Mouse (Mus musculus) brain, adult 2 months (tissue): ENCODE measurements around the gene Ube2o.
"Not testable (repeated sequence)": the region's sequence is repeated elsewhere in the genome, so short reads cannot be mapped to it uniquely, and the experiment has no call there.

Experiments used
- DNase-seq: peaks from one replicate; pipeline ENCODE4 v3.0.0; 2011; ENCODE audit warnings: low read depth, low spot score

Gene Ube2o

DNA sequence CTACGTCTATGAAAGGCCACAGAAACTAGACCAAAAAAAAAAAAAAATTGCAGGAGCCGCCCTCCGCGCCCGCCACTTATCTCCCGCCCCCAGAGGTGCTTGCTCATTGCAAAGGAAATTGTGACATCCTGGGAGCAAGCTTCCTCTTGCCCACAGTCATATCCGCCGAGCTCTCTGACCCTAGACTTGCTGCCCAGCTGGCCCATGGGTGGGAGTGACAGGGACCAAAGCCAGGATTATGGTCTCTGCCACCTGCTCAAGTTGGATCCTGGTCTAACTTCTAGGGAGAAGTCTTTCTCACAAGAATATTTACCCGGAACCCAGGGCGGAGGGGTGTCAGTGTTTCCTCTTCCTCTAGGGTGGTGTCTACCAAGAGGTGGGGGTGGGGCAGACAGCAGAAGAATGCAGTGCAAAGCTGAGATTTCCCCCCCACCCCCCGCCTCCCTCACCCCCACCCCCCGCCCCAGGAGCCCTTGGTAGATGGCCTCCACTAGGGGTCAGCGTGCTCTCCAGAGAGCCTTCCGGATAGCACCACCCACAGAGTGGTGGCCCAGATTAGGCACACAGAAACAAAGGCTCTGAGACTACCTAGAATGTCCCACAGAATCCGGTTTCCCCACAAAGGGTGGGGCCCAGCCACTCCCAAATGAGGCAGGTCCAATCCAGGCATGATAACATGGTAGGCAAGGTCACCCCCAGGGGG, 34.6 kb upstream of the Ube2o start:
- DNase-seq = peak; percentile 53

GRCm38 (mm10) chr11:116613234-116613633, 32.0 kb upstream of the Ube2o start:
- DNase-seq = no peak

DNA sequence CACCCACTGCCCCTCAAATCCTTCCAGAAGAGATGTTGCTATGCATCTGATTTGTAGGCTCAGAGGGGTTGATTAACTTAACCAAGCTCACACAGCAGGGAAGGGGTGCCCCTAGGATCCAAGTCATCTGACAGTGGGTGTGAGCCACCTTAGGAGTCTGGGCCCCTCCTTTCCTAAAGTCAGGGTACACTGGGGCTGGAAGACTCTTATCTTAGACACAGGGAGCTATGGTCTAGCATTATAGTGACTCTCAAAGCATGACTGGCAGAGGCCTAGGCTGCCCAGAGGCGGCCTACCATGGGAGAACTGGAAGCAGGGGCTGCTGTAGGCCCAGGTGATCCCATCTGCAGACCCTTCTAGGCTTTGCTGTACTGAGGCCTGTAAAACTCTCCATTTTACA, 31.3 kb upstream of the Ube2o start:
- DNase-seq = no peak

DNA sequence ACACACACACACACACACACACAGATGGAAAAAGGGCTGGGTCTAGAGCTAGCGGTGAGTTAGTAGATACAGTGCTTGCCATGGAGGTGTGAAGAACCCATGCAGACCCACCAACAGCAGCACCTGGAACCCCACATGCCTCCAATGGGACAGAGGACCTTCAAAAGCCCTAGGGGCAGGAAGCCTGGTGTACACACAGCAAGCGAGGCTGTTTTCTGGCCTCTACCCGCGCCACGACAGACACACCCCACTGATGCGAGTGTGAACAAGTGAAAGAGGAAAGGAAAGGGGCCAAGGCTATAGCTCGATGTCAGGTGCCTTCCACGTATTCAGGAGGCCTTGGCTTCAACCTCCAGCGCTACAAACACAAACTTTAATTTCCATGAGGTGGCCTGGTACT, 30.6 kb upstream of the Ube2o start:
- no peak for DNase-seq

DNA sequence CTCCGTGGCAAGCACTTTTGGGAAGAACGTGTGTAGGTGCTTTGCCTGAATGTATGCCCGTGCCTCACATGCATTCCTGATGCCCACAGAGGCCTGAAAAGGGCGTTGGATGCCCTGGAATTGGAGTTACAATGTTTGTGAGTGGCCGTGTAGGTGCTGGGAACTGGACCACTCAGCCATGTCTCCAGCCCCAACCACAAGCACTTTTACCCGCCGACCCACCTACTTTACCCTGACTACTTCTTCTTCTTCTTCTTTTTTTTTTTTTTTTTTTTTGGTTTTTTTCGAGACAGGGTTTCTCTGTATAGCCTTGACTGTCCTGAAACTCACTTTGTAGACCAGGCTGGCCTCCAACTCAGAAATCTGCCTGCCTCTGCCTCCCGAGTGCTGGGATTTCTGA, 29.9 kb upstream of the Ube2o start:
- not testable (repeated sequence) for DNase-seq

- peak; percentile 93 for DNase-seq
Measured at GRCm38 (mm10) chr11:116609965-116610630, 28.9 kb upstream of the Ube2o start.

- DNase-seq = no peak
Measured at GRCm38 (mm10) chr11:116607717-116608116, 26.5 kb upstream of the Ube2o start.

- no peak for DNase-seq
Measured at GRCm38 (mm10) chr11:116604097-116604496, 22.9 kb upstream of the Ube2o start.

- no peak for DNase-seq
Measured at GRCm38 (mm10) chr11:116603339-116603738, 22.1 kb upstream of the Ube2o start.

DNA sequence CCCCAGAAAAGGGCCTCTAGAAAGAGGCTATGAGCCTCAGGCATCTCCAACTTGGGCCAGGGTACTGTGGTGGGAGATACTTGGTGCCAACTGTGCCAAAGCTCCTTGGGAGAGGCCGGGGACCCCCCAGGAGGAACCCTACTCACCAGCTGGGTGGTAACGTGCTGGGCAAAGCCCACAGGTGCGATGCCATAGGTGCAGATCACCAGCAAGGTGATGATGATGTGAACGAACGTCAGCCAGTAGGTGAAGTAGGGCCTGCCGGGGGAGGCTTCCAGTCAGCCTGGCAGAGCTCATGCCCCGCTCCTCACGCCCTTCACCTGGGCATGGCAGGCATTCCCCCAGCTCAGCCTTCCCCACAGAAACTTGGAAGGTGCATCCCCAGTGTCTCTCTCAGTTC, 20.8 kb upstream of the Ube2o start:
- no peak for DNase-seq

DNA sequence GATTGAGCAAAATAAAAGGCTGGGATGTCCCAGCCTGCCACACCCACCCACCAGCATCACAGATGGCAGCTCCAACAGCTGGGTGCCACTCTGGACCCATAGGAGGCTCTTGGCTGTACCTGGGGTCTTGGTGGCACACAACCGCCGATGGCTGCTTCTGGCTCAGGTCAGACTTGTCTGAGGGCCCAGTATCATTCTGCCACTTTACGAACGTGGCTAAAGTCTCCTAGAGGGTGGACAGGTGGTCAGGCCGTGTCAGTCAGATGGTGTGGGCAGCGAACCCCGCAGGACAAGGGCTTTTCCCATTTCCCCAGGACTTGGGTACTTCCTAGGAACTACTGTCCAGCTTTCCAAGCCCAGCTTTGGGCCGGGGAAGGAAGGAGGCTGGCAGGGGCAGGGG, 19.9 kb upstream of the Ube2o start:
- peak; percentile 38 for DNase-seq

DNA sequence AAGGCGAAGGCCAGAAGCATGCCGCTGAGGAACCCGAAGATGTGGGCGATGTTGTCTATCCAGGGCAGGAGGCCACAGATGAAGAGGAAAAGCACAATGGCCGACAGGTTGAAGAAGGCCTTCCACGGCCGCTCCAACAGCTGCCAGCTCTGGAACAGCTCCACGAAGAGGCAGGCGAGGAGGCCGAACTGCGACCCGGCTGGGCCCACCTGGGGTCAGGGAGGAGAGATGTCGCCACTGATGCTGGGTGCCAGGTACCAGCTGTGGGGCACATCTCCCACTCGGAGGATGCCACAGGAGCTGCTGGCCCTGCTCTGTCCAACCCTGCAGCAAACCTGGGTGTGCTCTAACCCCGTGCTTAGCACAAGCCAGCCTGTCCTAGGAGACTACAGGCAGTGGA, 18.0 kb upstream of the Ube2o start:
- no peak for DNase-seq

- no peak for DNase-seq
Measured at GRCm38 (mm10) chr11:116598193-116598592, 16.9 kb upstream of the Ube2o start.

DNA sequence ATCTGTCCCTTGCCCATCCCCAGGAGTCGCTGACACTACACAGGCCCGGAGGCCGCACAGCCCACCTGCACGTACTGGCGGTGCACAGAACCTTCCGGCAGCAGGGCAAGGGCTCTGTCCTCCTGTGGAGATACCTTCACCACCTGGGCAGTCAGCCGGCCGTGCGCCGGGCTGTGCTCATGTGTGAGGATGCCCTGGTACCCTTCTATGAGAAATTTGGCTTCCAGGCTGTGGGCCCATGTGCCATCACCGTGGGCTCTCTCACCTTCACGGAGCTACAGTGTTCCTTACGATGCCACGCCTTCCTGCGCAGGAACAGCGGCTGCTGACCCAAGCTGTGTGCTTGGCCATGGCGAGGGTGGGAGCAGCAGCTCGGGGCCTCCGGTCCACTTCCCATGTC, 15.5 kb upstream of the Ube2o start:
- DNase-seq = no peak

GRCm38 (mm10) chr11:116593345-116593744, 12.1 kb upstream of the Ube2o start:
- no peak for DNase-seq

GRCm38 (mm10) chr11:116592428-116592827, 11.2 kb upstream of the Ube2o start:
- DNase-seq = peak; percentile 99

DNA sequence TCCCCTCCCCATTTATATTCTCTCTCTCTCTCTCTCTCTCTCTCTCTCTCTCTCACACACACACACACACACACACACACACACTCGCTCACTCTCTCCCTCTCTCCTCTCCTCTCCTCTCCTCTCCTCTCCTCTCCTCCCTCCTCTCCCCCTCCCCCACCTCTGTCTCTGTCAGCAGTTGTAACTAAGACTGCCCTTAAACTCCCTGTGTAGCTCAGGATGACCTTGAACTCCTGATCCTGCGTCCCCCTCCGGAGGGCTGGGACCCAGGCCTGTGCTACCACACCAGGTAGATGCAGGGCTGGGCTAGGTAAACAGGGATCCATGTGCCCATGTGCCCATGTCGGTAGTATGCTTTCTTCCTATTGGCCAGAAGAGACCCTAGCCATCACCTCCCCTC, 10.4 kb upstream of the Ube2o start:
- DNase-seq = no peak

GRCm38 (mm10) chr11:116589574-116589973, 8.3 kb upstream of the Ube2o start:
- DNase-seq = no peak

- DNase-seq = no peak
Measured at GRCm38 (mm10) chr11:116589020-116589531, 7.8 kb upstream of the Ube2o start.

DNA sequence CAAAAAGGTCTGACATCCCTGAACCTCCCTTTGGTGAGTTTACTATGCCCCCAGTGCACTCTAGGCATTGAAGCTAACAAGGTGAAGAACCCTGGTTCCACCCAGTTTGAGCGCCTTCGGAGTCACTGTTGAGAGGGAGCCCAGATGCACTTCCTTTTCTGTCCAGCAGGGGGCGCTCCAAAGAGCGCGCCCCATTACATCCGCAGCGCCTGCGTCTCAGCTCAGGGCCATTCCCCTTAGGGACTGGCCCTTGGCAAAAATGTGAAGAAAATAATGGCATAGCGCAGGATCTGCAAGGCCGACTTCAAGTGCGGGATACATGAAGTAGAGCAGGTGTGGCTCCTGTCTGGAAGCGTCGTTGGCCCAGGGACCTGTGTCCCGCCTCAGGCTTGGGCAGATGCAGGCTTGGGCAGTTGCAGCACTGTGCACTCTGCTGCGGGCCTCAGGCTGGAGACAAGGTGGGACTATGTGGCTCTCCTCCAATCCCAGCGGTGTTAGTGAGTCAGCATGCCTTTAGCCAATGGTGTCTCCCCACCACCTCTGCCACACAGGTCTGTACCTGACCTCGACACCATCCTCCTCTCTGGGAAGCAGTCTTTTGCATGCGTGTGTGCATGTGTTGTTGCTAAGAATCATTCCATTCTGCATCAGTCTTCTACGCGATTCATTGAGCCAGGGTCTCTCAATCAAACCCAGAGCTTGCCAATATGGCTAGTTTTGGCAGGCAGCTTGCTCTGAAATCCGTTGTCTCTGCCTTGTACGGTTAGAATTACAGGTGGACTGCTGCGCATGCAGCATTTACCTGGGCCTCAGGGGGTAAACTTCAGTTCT, 5.8 kb upstream of the Ube2o start:
- peak; percentile 70 for DNase-seq

- no peak for DNase-seq
Measured at GRCm38 (mm10) chr11:116586310-116586709, 5.1 kb upstream of the Ube2o start, which contains the start of gene Aanat. Aanat (plus strand) TSS chr11:116586432.

- no peak for DNase-seq
Measured at GRCm38 (mm10) chr11:116585682-116586081, 4.4 kb upstream of the Ube2o start.
